Mouse (Mus musculus): ENCODE data around the gene Ctla4. TPM values are rescaled to one million over a fixed set of nuclear protein-coding genes. Genes with fewer than 3 reads are reported as not detected.
A peak's percentile ranks its signal among the peaks of the same experiment; 100 is the strongest.

The Ctla4 gene
- polyA plus RNA-seq, 1 experiment from 2014 or later, result not detected

DNA sequence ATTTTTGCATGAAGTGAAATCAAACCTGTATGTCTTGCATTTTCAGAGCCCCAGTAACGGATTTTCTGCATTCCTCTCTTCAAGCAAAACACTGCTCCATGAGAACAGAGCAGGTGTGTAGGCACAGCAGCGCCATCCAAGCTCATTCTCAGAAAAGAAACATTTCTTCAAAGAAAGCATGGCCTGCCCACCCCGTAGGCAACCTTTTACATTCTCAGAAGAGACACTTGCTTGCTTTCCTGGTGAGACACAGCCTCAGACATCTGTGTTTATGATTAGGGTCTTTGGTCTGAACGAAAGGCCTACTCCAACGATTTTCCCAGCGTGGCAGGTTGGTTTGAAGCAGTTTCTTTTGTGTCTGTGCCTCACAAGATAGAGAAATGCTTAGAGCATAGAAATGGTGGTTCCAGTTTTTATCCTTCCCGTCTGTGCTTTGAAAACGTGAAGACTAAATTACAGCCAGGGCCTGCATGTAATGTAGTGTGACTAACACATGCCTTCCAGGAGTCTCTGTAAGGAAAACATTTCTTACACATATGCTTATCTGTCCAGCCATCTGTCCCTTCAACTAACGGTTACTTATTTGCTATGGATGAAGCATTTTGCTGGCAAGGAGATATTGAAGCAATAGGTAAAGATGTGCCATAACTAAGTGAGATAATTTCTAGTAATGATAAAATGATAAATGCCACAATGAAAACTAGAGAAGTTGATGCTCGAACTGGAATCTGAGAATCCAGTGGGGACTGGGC is 6.5 kb upstream of the Ctla4 start:
- WGBS, result 74% methylated on average over 10 of the region's 10 CpGs
- Histone ChIP-seq H3K4me3 (ENCODE audit: low read depth, low read length) (no peak overlapping the region), H3K4me1 (ENCODE audit: control insufficient read depth, insufficient read depth, low read length) (no peaks in the 10 kb centered on the region), H3K27ac (ENCODE audit: low read depth, low read length) (peak overlapping the region; percentile 23; the same call in 1 of the 2 replicates), H3K27me3 (replicated peaks; ENCODE audit: control insufficient read depth, insufficient read depth, low read length) (no peaks in the 10 kb centered on the region), H3K4me2 (ENCODE audit: low read length) (no peak overlapping the region), H3K9me3 (replicated peaks; ENCODE audit: control insufficient read depth, low read length) (no peaks in the 10 kb centered on the region), H3K9ac (ENCODE audit: low read length) (no peak overlapping the region), H3K36me3 (ENCODE audit: control insufficient read depth, insufficient read depth, low read length) (no peaks in the 10 kb centered on the region)
- peak; percentile 46; the same call in 1 of the 2 replicates for ATAC-seq
- DNase-seq (ENCODE audit: low spot score), result peak; percentile 29

DNA sequence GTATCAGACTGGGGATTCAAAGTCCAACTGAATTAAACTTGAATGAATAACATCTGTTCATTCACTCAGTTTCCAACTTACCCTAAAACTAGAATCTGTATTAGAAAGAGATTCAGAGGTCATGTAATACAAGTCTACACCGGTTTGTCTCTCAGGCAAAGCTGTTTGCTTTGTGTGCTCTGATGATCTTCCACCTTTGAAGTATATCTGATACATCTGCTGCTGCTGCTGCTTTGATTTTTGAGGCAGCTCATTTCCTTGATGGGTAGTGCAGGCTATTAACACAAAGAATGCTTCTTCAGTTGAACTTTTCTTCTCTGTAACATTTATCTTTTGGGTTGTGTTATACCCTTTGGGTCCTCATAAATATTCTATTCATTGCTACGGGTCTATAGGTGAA is 4.0 kb upstream of the Ctla4 start:
- Histone ChIP-seq H3K4me3 (ENCODE audit: low read depth, low read length) (no peak overlapping the region), H3K27ac (ENCODE audit: low read depth, low read length) (no peak overlapping the region), H3K9me3 (replicated peaks; ENCODE audit: control insufficient read depth, low read length) (no peaks in the 10 kb centered on the region), H3K36me3 (ENCODE audit: control insufficient read depth, insufficient read depth, low read length) (no peaks in the 10 kb centered on the region), H3K4me1 (ENCODE audit: control insufficient read depth, insufficient read depth, low read length) (no peaks in the 10 kb centered on the region), H3K9ac (ENCODE audit: low read length) (no peak overlapping the region), H3K27me3 (replicated peaks; ENCODE audit: control insufficient read depth, insufficient read depth, low read length) (no peaks in the 10 kb centered on the region), H3K4me2 (ENCODE audit: low read length) (no peak overlapping the region)
- DNase-seq (ENCODE audit: low spot score) (no peak), ATAC-seq (no peak)
- 77% methylated on average over 2 of the region's 2 CpGs for WGBS

DNA sequence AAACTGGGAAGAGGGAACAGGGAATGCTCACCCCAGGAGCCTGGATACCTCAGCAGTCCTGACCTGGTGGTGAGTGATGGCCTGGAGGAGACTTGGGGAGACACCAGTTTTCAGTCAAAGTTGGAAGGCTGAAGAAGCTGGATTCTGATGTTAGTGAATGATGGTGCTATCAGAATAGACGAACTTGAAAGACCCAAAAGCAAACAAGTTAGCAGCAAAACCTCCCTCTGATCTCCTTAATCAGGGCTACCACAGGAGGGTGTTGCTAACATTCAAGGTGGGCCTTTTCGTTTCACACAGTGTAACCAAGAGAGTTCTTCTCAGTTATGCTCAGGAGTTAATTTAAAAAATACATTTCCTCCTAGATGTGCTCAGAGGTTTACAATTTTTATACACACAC is 3.5 kb upstream of the Ctla4 start:
- Histone ChIP-seq H3K4me1 (ENCODE audit: control insufficient read depth, insufficient read depth, low read length) (no peaks in the 10 kb centered on the region), H3K9me3 (replicated peaks; ENCODE audit: control insufficient read depth, low read length) (no peaks in the 10 kb centered on the region), H3K9ac (ENCODE audit: low read length) (no peak overlapping the region), H3K4me2 (ENCODE audit: low read length) (no peak overlapping the region), H3K36me3 (ENCODE audit: control insufficient read depth, insufficient read depth, low read length) (no peaks in the 10 kb centered on the region), H3K27me3 (replicated peaks; ENCODE audit: control insufficient read depth, insufficient read depth, low read length) (no peaks in the 10 kb centered on the region), H3K27ac (ENCODE audit: low read depth, low read length) (no peak overlapping the region), H3K4me3 (ENCODE audit: low read depth, low read length) (no peak overlapping the region)
- DNase-seq (ENCODE audit: low spot score) (no peak), ATAC-seq (no peak)
- 80% methylated on average over 2 of the region's 2 CpGs for WGBS

DNA sequence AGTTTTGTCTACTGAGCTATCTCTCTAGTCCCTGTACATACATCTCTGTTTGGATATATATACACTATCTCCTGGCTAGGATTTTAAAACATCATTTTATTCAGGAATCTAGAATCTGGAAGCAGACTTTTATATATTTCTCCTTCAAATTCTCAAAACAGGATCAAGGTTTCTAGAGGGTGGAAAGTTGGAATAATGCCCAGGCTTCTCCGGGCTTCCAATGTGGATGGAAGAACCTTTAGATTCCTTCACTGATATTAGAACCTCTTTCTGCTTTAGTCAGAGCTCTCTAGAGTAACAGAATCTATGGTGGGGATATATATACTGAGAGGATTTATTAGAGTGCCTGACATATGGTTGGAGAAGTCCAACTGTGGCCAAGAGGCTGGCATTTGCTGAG is 2.2 kb upstream of the Ctla4 start:
- 89% methylated on average over 1 of the region's 1 CpGs for WGBS
- no peaks in the 10 kb centered on the region for H3K9me3 ChIP-seq (replicated peaks; ENCODE audit: control insufficient read depth, low read length)
- ATAC-seq, result no peak

DNA sequence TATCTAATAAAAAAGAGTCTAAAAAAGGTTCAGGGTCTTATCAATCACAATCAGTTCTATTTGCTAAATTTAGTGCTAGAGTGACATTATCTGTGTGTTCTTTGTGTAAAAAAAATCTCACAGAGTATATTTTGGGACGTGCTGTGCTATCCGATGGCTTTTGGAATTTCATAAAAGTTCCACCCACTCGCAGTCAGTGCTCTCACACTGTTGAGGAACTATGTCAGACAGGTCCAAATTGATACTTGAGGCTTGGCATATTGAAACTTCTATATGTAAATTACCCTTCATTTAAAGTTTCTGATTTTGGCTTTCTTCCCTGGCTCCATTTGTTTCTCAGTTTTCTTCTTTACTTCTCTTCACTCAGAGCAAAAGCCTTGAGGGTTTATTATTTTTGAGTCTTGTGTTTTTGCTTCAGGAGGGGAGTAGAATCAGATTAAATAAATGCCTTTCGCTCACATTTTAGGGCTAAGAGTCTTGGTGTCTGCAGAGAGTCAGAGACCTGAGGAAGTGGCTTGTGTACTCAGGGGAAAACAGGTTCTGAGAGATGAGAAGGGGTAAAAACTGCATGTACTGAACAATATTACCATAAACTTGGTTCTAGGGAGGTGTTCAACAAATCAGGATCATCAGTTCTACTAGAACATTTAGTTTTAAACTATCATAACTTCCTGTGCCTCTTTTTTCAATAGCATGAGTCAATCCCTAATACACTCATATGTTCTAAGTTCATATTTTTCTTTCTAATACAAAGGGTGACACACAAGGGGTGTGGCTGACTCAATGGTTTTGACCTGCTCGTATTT is 11.5 kb downstream of the Ctla4 start:
- no peak overlapping the region for H3K9ac ChIP-seq (ENCODE audit: low read length)
- H3K4me2 ChIP-seq (ENCODE audit: low read length), result no peak overlapping the region
- no peak overlapping the region for H3K27ac ChIP-seq (ENCODE audit: low read depth, low read length)
- H3K4me1 ChIP-seq (ENCODE audit: control insufficient read depth, insufficient read depth, low read length), result no peaks in the 10 kb centered on the region
- DNase-seq (ENCODE audit: low spot score) (no peak), ATAC-seq (no peak)
- WGBS, result 88% methylated on average over 5 of the region's 5 CpGs
- no peaks in the 10 kb centered on the region for H3K27me3 ChIP-seq (replicated peaks; ENCODE audit: control insufficient read depth, insufficient read depth, low read length)
- no peak overlapping the region for H3K4me3 ChIP-seq (ENCODE audit: low read depth, low read length)
- no peaks in the 10 kb centered on the region for H3K36me3 ChIP-seq (ENCODE audit: control insufficient read depth, insufficient read depth, low read length)
- H3K9me3 ChIP-seq (replicated peaks; ENCODE audit: control insufficient read depth, low read length), result no peaks in the 10 kb centered on the region

More for the DNA sequence above, 2.2 kb upstream of the Ctla4 start:
- H3K4me2 ChIP-seq (ENCODE audit: low read length), result no peak overlapping the region
- H3K36me3 ChIP-seq (ENCODE audit: control insufficient read depth, insufficient read depth, low read length), result no peaks in the 10 kb centered on the region
- no peak for DNase-seq (ENCODE audit: low spot score)
- no peak overlapping the region for H3K9ac ChIP-seq (ENCODE audit: low read length)
- H3K4me3 ChIP-seq (ENCODE audit: low read depth, low read length), result no peak overlapping the region
- no peaks in the 10 kb centered on the region for H3K4me1 ChIP-seq (ENCODE audit: control insufficient read depth, insufficient read depth, low read length)
- no peaks in the 10 kb centered on the region for H3K27me3 ChIP-seq (replicated peaks; ENCODE audit: control insufficient read depth, insufficient read depth, low read length)
- H3K27ac ChIP-seq (ENCODE audit: low read depth, low read length), result no peak overlapping the region

DNA sequence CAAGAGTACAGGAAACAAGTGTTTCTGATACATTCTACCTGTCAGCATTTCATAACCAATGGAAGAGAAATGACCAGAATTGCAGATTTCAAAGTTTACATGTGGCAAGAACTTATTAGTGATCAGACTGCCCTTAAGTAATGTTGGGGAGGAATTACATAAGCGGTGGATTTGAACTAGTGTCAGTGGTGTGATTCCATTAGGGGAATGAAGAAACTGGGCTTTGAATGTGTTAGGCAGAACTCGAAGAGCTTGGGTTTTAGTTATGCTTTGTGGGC is 12.1 kb downstream of the Ctla4 start:
- no peak for ATAC-seq
- no peaks in the 10 kb centered on the region for H3K27me3 ChIP-seq (replicated peaks; ENCODE audit: control insufficient read depth, insufficient read depth, low read length)
- H3K36me3 ChIP-seq (ENCODE audit: control insufficient read depth, insufficient read depth, low read length), result no peaks in the 10 kb centered on the region
- DNase-seq (ENCODE audit: low spot score), result no peak
- no peak overlapping the region for H3K9ac ChIP-seq (ENCODE audit: low read length)
- WGBS, result 93% methylated on average over 2 of the region's 2 CpGs
- no peaks in the 10 kb centered on the region for H3K9me3 ChIP-seq (replicated peaks; ENCODE audit: control insufficient read depth, low read length)
- H3K4me3 ChIP-seq (ENCODE audit: low read depth, low read length), result no peak overlapping the region
- no peaks in the 10 kb centered on the region for H3K4me1 ChIP-seq (ENCODE audit: control insufficient read depth, insufficient read depth, low read length)
- H3K4me2 ChIP-seq (ENCODE audit: low read length), result no peak overlapping the region
- no peak overlapping the region for H3K27ac ChIP-seq (ENCODE audit: low read depth, low read length)

DNA sequence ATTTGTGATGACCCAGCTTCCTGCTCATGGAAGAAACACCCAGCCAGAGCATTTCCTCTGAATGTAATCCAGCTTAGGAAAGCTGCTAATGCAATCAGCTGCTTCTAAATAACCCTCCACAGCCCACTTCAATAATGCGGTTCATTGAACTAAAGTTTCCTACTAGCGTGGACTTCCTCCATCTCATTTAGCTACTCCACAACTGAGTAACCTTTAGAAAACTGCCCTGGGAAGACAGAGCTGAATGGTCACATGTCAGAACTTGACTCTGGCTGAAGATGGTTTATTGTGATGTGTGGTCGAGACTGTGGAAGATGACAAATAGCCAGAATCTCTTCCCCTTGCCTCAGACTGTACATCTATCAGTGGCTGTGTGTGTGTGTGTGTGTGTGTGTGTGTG is 12.4 kb downstream of the Ctla4 start:
- no peak overlapping the region for H3K4me2 ChIP-seq (ENCODE audit: low read length)
- DNase-seq (ENCODE audit: low spot score), result no peak
- H3K36me3 ChIP-seq (ENCODE audit: control insufficient read depth, insufficient read depth, low read length), result no peaks in the 10 kb centered on the region
- no peaks in the 10 kb centered on the region for H3K4me1 ChIP-seq (ENCODE audit: control insufficient read depth, insufficient read depth, low read length)
- no peak overlapping the region for H3K4me3 ChIP-seq (ENCODE audit: low read depth, low read length)
- no peak overlapping the region for H3K27ac ChIP-seq (ENCODE audit: low read depth, low read length)
- no peaks in the 10 kb centered on the region for H3K9me3 ChIP-seq (replicated peaks; ENCODE audit: control insufficient read depth, low read length)
- ATAC-seq, result no peak
- WGBS, result 75% methylated on average over 3 of the region's 3 CpGs
- no peak overlapping the region for H3K9ac ChIP-seq (ENCODE audit: low read length)
- no peaks in the 10 kb centered on the region for H3K27me3 ChIP-seq (replicated peaks; ENCODE audit: control insufficient read depth, insufficient read depth, low read length)

DNA sequence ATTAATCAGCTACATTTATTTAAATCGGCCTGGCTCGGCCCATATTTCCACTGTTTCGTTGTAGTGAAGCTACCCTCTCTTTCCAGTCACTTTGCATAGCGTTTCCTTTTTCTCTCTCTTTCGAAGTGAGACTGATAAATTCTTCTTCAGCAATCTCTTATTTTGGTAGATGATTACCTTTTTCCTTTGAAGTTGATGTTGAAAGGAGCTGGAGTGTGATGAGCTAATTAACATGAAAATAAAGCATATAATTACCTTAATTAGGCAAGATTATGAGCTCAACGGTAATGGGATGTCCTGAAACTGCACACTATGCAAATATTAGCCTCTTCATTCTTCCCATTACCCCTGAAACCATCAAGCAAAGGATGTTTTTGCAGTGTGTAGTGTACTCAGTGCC is 15.7 kb downstream of the Ctla4 start:
- DNase-seq (ENCODE audit: low spot score) (peak; percentile 56), ATAC-seq (peak; percentile 55)
- H3K9ac ChIP-seq (ENCODE audit: low read length), result no peak overlapping the region
- H3K4me2 ChIP-seq (ENCODE audit: low read length), result no peak overlapping the region
- no peaks in the 10 kb centered on the region for H3K36me3 ChIP-seq (ENCODE audit: control insufficient read depth, insufficient read depth, low read length)
- H3K9me3 ChIP-seq (replicated peaks; ENCODE audit: control insufficient read depth, low read length), result no peaks in the 10 kb centered on the region
- no peaks in the 10 kb centered on the region for H3K27me3 ChIP-seq (replicated peaks; ENCODE audit: control insufficient read depth, insufficient read depth, low read length)
- 25% methylated on average over 6 of the region's 6 CpGs for WGBS
- H3K4me1 ChIP-seq (ENCODE audit: control insufficient read depth, insufficient read depth, low read length), result no peaks in the 10 kb centered on the region
- no peak overlapping the region for H3K4me3 ChIP-seq (ENCODE audit: low read depth, low read length)
- H3K27ac ChIP-seq (ENCODE audit: low read depth, low read length), result no peak overlapping the region

DNA sequence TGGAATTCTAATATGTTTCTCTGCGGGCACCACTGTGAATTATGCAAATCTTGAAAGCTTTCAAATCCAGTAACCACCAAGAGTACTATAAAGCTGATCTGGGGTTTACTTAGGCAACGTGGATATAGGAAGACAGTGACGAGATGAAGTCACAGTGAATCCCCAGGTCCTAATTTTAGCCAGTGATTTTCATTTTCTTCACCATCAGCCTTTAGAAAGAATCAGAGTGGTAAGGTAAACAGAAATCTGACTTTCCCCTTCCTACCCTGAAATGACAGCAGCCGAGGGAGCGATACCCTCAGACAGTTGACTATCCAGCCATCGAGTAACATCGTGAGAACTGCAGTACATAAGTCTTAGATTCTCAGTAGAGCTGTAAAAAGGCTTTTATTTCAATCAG is 16.3 kb downstream of the Ctla4 start:
- no peak overlapping the region for H3K4me2 ChIP-seq (ENCODE audit: low read length)
- WGBS, result 81% methylated on average over 7 of the region's 7 CpGs
- no peaks in the 10 kb centered on the region for H3K27me3 ChIP-seq (replicated peaks; ENCODE audit: control insufficient read depth, insufficient read depth, low read length)
- DNase-seq (ENCODE audit: low spot score) (no peak), ATAC-seq (no peak)
- H3K4me3 ChIP-seq (ENCODE audit: low read depth, low read length), result no peak overlapping the region
- no peaks in the 10 kb centered on the region for H3K36me3 ChIP-seq (ENCODE audit: control insufficient read depth, insufficient read depth, low read length)
- no peaks in the 10 kb centered on the region for H3K4me1 ChIP-seq (ENCODE audit: control insufficient read depth, insufficient read depth, low read length)
- no peaks in the 10 kb centered on the region for H3K9me3 ChIP-seq (replicated peaks; ENCODE audit: control insufficient read depth, low read length)
- H3K27ac ChIP-seq (ENCODE audit: low read depth, low read length), result no peak overlapping the region
- no peak overlapping the region for H3K9ac ChIP-seq (ENCODE audit: low read length)

Measured in forebrain, embryonic 14.5 days (tissue).